Mouse (Mus musculus): Measurements from ENCODE around the gene Haus7.
A peak's percentile ranks its signal among the peaks of the same experiment; 100 is the strongest.

Gene Haus7

DNA sequence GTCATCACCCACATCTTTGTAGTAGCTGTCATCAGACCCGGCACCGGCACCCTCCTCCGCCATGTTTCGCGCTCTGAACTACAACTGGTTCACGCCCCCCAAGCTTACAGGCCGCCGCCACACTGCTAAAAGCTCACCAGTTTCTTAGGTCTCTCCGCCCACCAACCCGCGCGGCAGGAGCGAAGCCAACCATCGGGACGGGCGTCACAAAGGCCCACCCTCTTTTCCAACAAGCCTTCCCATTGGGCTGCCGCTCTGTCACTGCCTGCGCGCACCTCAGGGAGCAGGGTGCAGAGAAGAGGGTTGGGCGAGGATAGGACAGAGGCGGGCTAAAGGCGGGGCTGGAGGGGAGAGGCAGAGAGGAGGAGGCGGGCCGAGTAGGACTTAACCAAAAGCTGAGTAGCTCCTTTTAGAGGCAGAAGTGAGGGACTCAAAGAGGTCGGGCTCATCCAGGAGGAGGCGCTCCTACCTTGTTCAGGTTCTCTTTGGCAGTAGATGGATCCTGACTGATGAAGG lies at the start of gene Haus7:
TSS of gene Haus7 (minus strand) at position 168 of the 516 bp plus-strand sequence.
- peak; percentile 50 for DNase-seq (ENCODE audit: extremely low spot score, low read depth, low spot score)

DNA sequence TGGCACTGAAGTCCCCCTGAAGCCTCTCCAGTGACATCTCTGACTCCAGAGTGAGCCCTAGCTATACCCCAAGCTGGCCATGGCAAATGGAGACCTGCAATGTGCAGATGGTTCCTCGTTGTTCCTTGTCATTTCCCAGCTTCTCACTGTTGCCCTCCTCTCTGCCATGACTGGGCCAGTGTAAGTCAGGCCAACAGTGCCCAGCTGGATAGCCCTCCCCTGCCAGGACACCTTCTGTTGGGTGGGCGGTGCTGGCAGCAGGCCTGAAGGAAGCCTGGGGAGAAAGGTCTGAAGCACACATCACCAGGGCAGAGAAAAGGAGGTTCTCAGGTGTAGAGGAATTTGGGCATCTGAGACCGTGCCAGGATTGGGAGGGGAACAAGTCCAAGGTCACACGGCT lies 47.7 kb upstream of the Haus7 start:
- no peak for DNase-seq (ENCODE audit: extremely low spot score, low read depth, low spot score)

DNA sequence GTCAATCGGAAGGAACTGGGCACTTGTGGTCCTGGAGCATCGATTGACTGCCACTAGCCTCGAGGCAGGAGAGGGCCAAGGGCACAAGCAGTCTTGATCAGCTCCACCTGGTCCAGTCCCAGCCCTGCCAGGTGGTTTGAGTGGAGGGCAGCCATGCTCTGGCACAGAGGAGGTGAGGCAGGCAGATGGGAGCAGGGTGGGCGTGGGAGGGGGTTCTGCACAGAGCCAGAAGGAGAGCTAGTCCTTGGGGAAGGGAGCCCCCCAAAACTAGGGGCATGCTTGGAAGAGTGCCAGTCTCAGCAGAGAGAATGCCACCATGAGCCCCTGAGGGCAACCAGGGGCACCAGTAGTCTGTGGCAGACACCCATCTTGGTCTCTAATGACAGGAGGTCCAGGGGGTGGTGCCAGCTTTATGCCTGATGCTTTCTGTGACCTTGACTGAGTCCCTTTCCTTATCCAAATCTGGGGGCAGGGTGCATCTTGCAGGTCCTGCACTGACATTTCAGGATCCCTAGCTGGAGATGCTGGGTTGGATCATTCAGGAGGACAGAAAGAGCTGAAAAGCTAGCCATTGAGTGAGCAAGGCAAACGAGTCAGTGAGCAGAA lies 46.4 kb upstream of the Haus7 start:
- no peak for DNase-seq (ENCODE audit: extremely low spot score, low read depth, low spot score)

DNA sequence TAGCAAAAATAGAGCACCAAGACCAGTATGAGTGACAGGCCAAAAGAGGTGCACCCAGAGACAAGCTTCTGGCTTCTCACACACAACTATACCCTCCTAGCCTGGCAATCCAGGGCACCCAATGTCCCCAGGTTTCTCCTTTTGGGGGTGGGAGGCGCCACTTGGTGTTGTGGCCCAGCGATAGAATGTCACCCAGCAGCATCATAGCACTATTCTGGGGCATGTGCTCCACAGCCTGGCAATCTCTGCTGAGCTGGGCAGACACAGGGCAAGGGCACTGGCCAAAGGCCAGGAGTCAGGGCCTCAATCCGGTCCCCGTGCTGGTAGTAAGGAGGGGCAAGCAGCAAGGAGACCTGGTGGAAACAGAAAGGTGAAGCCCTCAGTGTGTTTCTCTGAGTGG lies 37.9 kb upstream of the Haus7 start:
- no peak for DNase-seq (ENCODE audit: extremely low spot score, low read depth, low spot score)

DNA sequence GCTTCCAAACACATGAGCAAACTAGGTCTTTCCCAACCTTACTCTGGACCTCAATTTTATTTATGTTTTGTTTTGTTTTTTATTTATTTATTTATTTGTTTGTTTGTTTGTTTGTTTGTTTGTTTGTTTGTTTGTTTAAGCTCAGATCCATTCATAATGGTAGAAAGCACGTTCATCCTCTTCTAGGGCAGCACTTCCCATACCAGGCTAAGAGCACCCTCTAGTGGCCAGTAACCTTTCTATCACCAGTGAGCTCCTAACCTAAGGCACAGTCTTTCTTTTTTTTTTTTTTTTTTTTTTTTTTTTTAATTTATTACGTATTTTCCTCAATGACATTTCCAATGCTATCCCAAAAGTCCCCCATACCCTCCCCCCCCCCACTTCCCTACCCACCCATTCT lies 34.7 kb upstream of the Haus7 start:
- peak; percentile 12 for DNase-seq (ENCODE audit: extremely low spot score, low read depth, low spot score)

DNA sequence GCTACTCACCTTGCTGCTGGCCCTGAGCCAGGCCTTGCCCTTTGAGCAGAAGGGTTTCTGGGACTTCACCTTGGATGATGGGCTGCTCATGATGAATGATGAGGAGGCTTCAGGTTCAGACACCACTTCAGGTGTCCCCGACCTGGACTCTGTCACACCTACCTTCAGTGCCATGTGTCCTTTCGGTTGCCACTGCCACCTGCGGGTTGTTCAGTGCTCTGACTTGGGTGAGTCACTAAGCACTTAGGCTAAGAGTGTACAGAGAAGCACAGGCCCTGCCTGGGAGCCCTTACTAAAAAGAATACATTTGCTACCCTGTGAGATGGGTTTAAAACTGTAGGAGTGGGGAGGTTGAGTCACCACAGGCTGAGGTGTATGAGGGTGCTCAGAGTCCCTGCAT lies 32.0 kb upstream of the Haus7 start:
- no peak for DNase-seq (ENCODE audit: extremely low spot score, low read depth, low spot score)

DNA sequence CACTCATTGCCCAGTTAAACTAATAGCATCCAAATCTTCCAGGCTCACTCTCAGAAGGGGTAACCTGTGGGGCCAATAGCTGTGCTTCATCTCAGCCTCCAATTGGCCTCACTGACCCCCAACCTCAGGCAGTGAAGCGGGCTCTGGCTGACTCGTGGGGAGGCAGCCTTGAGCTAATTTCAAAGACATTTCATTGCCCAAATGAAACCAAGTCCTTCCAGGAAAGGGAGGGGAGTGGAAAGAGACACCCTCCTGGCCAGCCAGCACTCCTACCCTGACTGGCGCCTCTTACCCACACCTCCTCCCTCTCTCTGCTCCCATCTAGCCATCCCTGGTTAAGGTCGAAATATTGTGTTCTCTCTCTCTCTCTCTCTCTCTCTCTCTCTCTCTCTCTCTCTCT lies 31.3 kb upstream of the Haus7 start:
- DNase-seq (ENCODE audit: extremely low spot score, low read depth, low spot score): no peak

DNA sequence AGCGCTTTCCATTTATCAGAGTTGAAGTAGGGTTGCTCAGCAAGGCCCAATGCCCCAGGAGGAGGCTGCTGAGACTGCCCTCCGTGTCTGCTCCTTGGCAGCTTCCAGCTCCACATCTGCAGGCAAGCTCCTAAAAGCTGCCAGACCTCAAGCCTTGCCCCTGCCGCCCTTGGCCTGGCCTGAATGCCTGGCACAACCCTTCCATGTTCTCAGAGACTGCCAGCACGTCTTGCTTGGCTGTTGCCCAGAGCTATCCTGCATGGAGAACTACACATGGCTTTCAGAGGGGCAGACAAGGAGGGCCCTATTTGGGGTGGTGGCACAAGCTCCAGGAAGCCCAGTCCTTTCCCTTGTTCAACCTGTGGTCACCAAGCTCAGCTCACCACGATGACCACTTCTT lies 28.1 kb upstream of the Haus7 start:
- DNase-seq (ENCODE audit: extremely low spot score, low read depth, low spot score): no peak

DNA sequence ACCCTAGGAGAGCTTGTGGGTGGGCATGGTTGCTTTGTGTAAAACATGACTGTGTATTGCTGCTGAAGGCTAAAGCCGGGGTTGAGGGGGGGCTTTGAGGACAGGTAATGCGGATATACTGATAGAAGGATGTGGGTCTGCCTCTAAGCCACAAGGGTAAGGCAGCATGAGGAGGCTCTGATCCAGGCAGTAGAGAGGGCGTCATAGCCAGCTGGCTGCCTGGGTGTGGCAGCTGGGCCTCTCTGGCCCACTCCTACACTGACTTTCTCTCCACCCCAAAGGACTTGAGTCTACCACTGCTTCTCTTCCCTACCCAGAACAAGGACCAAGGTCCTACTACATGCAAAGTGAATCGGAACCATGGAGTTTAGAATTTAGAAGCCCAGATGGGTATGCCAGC lies 26.0 kb upstream of the Haus7 start:
- DNase-seq (ENCODE audit: extremely low spot score, low read depth, low spot score): no peak

DNA sequence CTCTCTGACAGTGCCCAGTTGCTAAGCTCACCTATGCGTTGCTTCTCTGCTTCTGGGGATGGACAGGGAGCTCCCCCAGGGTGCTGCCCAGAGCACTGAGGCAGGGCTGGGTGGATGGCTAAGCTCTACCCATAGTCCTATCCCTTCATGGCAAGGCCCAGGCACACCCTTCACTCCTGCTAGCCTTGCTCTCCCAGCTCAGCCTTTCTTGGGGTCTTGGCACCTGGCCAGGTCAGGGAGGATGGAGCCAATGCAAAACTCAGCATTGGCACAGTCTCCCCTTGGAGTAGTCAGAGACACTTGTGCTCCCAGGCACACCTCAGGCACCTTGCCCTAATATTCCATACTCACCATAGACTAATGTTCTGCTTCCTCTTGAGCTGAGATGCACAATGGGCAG lies 25.2 kb upstream of the Haus7 start:
- no peak for DNase-seq (ENCODE audit: extremely low spot score, low read depth, low spot score)

DNA sequence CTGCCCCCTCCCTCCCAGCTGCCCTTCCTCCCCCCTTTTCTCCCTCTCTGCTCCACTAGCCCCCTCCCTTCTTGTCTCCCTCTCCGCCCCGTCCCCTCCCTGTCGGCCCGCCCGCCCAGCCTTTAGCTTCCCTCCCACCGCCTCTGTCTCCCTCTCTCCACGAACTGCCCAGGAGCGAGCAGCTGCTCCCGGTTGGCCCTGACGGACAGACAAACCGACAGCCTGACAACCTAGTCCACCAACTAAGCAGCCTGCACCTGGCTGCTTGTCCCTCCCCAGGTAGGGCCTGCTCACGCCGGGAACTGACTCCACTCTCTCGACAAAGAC lies 24.6 kb upstream of the Haus7 start, which contains the start of gene Bgn:
TSS of gene Bgn (plus strand) at position 119 of the 327 bp plus-strand sequence.
- no peak for DNase-seq (ENCODE audit: extremely low spot score, low read depth, low spot score)

DNA sequence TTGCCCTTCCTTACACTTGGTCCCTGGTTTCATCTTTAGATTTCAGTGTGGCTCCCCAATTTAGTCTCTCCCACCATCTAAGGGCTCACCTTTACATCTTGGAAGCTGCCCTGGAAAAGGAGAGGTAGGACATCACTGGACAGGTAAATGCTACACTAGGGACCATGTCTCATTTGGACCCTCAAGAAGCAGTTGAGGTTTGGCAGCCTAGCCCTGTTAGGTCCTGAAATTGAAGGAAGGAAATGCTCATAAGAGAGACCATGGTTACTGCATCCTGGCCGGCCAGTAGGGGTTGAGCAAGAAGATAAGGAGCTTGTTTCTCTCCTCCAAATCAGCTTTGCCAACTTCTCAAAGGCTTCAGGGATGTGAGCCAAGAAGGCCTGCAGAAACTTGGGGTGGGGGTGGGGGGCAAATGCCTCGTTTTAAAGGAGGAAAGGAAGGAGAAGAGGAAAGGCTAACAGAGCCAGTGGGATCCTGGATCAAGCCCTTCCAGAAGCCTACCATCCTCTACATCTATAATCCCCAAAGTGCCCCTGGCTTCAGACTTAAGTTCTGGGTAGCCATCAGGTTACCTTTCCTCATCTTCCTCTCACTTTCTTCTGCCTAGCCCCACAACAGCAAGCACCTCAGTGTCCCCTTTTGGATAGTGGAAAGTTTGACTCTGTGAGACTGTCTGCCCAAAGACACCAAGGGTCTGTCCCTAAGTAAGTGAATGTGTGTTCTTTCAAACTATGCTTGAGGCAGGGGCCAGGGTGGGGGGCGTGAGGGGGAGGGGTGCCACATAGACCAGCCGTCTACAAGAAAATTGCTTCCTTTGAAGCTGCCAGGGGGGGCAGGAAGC lies 24.0 kb upstream of the Haus7 start:
- DNase-seq (ENCODE audit: extremely low spot score, low read depth, low spot score): no peak

DNA sequence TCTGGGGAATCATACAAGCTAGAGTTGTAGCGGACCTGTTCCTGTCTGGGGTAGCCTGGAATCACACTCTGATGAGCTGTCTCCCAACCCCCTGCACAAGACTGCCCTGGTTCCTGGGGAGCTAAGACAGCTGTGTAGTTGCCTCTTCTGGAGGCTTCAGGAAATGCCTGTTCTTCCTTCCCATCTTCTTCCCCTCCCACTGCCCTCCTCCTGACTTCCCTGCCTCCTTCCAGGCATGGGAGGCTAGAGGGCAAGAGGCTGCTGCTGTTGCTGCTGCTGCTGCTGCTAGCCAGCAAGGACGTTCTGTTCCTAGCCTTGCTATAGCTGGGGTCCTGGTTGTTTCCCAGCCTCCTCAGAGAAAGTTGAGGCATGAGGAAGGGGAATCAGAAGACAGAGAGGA lies 21.5 kb upstream of the Haus7 start:
- no peak for DNase-seq (ENCODE audit: extremely low spot score, low read depth, low spot score)

DNA sequence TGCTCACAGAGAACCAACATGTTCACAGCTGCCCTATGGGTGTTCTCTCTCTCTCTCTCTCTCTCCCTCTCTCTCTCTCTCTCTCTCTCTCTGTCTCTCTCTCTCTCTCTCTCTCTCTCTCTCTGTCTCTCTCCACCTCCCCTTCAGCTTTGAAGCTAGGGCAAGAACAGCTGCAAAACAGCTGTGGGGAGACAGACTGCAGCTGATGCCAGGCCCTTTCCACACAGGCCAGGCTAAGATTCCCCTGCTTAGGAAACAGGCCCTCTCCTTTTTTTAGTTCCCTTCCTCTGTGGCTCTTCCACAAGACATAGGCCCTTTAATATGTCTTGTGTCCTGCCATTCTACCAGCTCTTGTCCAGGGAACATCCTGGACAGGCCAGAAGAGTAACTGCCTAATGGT lies 20.8 kb upstream of the Haus7 start:
- DNase-seq (ENCODE audit: extremely low spot score, low read depth, low spot score): no peak

DNA sequence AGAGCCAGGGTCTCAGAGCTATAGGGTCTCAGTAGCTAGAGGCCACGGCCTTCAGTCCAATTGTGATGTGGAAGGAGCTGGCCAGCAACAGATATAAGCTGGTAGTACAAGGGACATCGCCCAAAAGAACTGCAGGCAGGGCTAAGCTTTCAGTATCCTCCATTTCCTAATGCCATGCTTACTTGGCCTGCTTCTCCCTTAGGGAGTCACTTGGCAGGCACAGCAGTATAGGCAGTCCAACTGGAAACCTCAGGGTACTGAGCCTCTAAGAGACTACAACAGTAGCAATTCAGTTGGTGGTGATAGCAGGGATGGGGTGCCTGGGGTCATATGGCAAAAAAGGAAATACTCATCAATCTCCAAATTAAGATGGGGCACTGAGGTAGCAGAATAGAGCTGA lies 18.7 kb upstream of the Haus7 start:
- no peak for DNase-seq (ENCODE audit: extremely low spot score, low read depth, low spot score)

DNA sequence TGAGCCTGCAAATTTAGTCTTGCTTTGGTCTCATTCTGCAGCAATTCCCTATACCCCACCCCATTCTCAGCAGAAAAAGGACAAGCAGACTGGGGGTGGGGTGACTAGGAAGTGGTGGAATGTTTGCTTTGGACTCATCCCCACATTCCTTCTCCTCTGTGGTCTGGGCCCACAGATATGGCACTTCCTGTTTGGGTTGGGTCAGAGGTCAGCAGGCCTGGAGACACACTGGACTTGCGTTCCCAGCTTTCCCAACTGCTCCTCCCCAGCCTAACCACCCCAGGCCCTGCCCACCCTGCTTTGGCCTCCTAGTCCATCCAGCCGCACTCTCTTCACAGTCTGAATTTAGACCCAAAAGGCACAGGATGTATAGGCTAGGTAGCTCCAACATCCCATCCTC lies 17.8 kb upstream of the Haus7 start:
- DNase-seq (ENCODE audit: extremely low spot score, low read depth, low spot score): no peak

DNA sequence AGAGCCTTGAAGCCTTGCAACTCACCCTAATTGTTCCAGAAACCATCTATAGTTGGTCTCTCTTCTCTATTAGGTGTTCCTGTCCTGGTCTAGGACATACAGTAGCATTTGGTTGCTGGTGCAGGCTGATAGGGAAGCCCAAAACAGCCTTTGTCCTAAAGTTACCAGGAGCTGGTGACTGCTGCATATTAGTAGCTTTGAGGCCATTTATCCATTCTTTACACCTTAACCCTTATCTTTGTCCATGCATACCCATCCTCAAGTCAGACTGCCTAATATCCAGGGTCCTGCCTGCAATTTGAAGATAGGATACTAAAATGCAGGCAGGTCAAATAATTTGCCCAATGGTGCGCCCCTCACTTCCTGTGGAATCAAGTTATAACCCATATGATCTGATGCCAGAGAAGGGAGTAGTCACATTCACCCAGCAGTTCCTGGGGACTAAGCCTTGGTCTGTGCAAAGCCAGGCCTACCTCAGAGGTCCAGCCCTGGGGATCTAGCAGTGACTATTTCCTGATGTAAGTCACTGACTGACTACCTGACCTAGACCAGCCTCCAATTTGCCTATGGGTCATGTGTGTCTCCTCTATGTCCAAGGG lies 16.9 kb upstream of the Haus7 start:
- DNase-seq (ENCODE audit: extremely low spot score, low read depth, low spot score): no peak

DNA sequence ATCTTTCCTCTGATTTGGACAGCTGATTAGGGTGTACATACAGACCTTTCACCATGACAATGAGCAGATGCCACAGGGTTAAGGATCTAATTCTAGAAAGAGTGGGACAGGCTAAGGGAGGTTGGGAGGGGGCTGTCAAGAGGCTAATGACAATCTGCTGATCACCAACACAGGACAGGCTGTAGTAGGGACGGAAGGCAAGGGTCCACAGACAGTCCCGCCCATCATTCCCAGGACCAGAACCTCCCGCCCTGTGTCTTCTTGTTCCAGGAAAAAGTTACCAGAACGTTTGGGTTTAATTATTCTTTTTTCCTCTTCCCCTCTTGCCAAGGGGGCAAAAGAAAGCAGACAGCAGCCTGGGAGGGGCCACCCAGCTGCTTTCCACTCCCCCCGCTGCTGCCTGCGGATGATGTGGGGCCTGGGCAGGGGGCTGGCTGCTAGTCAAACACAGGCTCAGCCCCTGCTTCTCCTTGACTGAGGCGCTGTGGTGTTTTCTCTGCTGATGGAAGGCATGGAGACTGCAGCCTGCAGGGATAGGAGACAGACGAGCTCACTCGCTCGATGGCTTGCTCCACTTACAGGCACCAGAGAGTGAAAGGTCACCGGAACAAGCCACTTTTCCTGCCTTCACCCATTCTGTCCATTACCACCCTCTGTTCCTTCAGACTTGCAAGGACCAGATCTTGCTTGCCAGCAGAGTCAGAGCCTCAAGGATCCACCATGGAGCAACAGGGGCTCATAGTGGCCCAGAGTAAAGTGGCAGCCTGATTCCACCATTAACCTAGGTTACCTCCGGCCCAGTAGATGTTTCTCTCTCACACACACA lies 15.7 kb upstream of the Haus7 start:
- DNase-seq (ENCODE audit: extremely low spot score, low read depth, low spot score): no peak

DNA sequence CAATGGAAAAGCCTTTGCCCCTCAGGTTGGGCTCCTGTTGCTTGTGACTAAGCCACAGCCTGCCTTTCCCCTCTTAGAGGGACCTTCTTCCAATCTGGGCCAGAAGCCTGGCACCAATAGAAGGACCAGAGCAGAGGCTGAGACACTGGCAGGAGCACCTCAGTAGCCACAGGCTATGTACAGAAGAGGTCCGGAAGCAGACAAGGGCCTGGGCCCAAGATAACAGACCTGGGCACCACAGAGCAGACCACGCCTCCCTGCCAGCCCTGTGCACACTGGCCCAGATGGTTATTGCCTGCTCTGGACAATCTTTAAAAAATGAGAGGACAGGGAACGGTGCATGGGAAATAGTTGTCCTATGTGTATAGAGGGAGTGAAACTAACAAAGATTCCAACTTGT lies 12.9 kb upstream of the Haus7 start:
- no peak for DNase-seq (ENCODE audit: extremely low spot score, low read depth, low spot score)

DNA sequence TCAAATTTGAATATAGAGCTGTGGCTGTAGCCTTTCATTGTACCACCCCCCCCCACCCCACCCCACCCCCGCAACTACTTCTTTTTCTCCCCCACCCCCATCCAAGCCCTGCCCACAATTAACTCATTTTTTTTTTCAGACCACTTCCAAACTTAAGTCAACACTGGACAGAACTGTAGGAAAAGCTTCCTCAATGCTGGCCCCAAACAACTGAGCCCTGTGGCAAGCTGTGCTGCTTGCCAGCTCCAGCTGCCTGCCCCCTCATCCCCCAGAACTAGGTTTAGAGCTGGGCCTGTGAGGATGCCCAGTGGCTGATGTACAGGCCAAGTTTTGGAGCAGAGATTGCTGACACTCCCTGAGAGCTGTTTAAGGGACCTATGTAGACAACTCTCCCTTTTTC lies 9.9 kb upstream of the Haus7 start:
- no peak for DNase-seq (ENCODE audit: extremely low spot score, low read depth, low spot score)

DNA sequence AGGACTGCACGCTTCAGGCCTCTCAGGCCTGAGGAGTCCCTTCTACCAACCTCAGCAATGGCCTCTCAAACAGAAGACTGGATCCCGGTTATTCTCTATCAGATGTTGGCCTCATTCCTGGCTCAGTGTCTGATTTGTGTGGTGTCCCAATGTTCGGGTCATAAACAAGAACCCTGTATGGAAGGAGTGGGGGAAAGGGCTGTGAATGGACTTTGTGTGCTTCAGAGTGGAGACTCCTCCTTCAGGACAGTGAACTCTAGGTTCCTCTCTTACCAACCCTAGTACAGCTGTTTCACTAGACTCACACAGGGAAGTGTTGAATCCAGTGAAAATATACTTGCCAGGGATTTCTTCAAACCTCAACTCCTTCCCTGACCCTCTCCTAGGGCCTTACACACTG lies 9.5 kb upstream of the Haus7 start:
- DNase-seq (ENCODE audit: extremely low spot score, low read depth, low spot score): no peak

Measured in hindlimb bud, embryonic 11.5 days (tissue).